Mouse (Mus musculus): ENCODE results near the gene Dicer1. TPM values are rescaled to one million over a fixed set of nuclear protein-coding genes. Genes with fewer than 3 reads are reported as not detected.

Gene Dicer1
- 10.4 and 11.2 TPM in 2 replicates for polyA plus RNA-seq (2015; fragmentation: Nextera tagmentation; extraction: Ambion mirVana)

DNA sequence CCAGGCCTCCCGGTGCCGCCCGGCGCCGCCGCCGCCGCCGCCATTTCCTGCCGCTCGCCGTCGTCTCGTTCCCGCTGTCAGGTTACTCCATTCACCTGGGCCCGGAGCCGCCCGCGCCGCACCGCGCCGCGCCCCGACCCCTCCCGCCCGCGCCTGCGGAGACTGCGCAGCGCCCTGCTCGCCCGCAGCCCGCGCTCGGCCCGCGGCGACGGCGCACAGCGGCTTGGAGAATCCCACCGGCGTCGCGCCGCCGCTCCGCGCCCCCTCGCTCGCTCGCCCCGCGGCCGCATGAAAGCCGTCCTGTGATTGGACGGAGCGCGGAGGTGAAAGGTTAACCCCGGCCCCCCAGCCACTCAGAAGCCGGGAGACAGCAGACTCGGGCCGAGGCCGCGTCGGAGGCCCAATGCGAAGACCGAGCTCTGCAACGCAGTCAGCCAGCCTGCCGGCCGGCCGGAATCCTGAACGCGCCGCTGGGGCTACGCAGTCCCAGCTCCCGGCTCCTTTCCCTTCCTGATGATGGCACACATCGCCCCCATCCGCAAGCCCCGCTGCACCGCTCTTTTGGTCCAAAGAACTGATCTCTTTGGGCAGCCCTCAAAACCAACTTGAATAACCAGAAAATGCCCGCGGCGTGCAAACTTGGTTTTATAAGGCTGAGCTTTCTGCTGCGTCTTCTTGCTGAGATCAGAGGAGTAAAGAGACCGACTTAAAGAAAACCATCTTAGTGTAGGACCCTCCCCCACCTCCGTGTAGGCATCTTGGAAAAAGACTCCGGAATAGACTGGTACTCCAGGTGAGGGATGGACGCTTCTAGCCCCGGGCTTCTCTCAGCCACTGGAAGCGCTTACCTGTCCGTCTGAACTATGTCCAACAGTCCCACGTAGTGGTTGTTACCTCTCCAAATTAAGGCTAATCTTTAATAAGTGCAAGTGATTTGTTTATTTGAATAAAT lies at the start of gene Dicer1:
Dicer1 (minus strand) TSS at position 139 of the 952 bp plus-strand sequence.
- WGBS = under 1% methylated on average over 91 of the region's 94 CpGs
- Histone ChIP-seq H3K36me3 (ENCODE audit: control insufficient read depth, insufficient read depth, low read length) (no peaks in the 10 kb centered on the region), H3K4me3 (ENCODE audit: low read length) (peak within 1 kb of the TSS; percentile 91), H3K27me3 (replicated peaks; ENCODE audit: control insufficient read depth, insufficient read depth, low read length) (no peaks in the 10 kb centered on the region), H3K4me2 (ENCODE audit: low read depth, low read length) (peak within 1 kb of the TSS; percentile 96), H3K4me1 (ENCODE audit: control insufficient read depth, insufficient read depth, low read length) (peaks cover 32% of the 10 kb centered on the region), H3K9ac (ENCODE audit: low read depth, low read length) (peak within 1 kb of the TSS; percentile 95), H3K9me3 (ENCODE audit: control insufficient read depth, low read length) (no peaks in the 10 kb centered on the region), H3K27ac (ENCODE audit: low read length) (peak within 1 kb of the TSS; percentile 93)
- ATAC-seq = peak; percentile 96

DNA sequence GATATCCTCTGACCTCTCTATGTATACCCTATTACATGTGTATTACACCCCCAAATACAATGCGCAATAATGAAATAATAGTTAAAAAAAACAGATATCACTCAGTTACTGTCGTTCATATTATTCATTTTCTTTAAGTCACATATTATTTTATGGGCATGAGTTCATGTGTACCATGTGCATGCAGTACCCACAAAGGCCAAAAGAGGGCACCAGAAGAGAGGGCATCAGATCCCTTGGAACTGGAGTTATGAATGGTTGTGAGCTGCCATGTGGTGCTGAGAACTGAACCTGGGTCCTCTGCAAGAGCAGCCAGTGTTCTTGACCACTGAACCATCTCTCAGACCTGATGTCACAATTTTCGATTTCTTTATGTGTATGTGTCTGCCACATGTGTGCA lies 47.6 kb upstream of the Dicer1 start:
- H3K9me3 ChIP-seq (ENCODE audit: control insufficient read depth, low read length) = peaks cover 4% of the 10 kb centered on the region; the same call in 1 of the 2 replicates
- WGBS = 97% methylated on average over 3 of the region's 3 CpGs
- H3K9ac ChIP-seq (ENCODE audit: low read depth, low read length) = no peak overlapping the region
- no peak for ATAC-seq
- no peak overlapping the region for H3K4me2 ChIP-seq (ENCODE audit: low read depth, low read length)
- H3K27me3 ChIP-seq (replicated peaks; ENCODE audit: control insufficient read depth, insufficient read depth, low read length) = no peaks in the 10 kb centered on the region
- H3K36me3 ChIP-seq (ENCODE audit: control insufficient read depth, insufficient read depth, low read length) = peaks cover 24% of the 10 kb centered on the region
- no peak overlapping the region for H3K4me3 ChIP-seq (ENCODE audit: low read length)
- H3K4me1 ChIP-seq (ENCODE audit: control insufficient read depth, insufficient read depth, low read length) = no peaks in the 10 kb centered on the region
- H3K27ac ChIP-seq (ENCODE audit: low read length) = no peak overlapping the region

DNA sequence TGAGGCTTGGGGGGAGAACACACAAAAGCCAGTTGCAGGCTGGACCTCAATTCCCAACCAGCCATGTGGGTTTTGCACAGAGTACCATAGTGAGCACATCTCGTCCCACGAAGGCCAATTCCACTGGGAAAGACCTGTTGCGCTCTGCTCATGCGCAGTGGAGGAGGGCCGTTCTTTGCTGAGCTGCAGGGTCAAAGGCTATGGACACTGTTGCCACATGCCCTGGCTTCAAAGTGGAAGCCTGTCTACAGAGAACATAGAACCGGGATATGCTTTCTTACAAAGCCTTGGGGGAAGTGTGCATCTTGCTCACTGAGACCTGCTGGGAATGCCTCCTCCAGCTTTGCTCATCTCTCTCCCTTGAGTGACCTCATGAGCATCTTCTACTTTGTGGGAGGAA lies 46.2 kb upstream of the Dicer1 start:
- no peak overlapping the region for H3K4me3 ChIP-seq (ENCODE audit: low read length)
- H3K9ac ChIP-seq (ENCODE audit: low read depth, low read length) = no peak overlapping the region
- H3K36me3 ChIP-seq (ENCODE audit: control insufficient read depth, insufficient read depth, low read length) = peaks cover 24% of the 10 kb centered on the region
- no peak overlapping the region for H3K4me2 ChIP-seq (ENCODE audit: low read depth, low read length)
- H3K9me3 ChIP-seq (ENCODE audit: control insufficient read depth, low read length) = peaks cover 4% of the 10 kb centered on the region; the same call in 1 of the 2 replicates
- WGBS = 98% methylated on average over 6 of the region's 6 CpGs
- H3K27ac ChIP-seq (ENCODE audit: low read length) = no peak overlapping the region
- no peaks in the 10 kb centered on the region for H3K27me3 ChIP-seq (replicated peaks; ENCODE audit: control insufficient read depth, insufficient read depth, low read length)
- ATAC-seq = no peak
- H3K4me1 ChIP-seq (ENCODE audit: control insufficient read depth, insufficient read depth, low read length) = no peaks in the 10 kb centered on the region

DNA sequence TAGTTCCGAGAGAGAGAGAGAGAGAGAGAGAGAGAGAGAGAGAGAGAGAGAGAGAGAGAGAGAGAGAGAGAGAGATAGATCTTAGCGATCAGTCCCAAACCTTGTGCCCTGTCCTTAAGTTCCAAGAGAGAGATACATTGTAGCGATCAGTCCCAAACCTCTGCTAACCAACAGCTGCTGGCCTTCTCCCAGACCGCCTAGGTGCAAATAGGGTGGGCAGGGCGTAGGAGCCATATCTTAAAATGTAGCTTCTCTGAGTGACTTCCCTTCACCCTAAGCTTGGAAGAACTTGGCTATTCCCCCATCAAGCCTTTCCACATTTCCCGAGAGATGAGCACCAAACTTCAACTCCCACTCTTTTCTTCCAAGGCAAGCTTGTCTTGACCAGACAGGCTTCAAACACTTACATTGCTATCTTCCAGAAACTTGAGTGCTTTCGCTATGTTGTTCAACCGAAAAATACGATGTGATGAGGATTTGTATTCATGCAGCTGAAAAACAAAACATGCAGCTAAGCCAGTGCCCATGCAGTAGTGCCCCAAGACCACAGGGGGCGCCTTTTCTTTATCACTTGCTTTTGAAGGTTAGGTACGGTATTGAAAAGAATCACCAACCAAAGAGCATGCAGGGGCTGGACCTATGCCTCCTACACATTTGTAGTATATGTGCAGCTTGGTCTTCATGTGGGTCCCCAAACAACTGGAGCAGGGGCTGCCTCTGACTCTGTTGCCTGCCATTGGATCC lies 45.1 kb upstream of the Dicer1 start:
- ATAC-seq = no peak
- H3K4me3 ChIP-seq (ENCODE audit: low read length) = no peak overlapping the region
- 89% methylated on average over 11 of the region's 11 CpGs for WGBS
- H3K4me1 ChIP-seq (ENCODE audit: control insufficient read depth, insufficient read depth, low read length) = no peaks in the 10 kb centered on the region
- H3K27me3 ChIP-seq (replicated peaks; ENCODE audit: control insufficient read depth, insufficient read depth, low read length) = no peaks in the 10 kb centered on the region
- peaks cover 24% of the 10 kb centered on the region for H3K36me3 ChIP-seq (ENCODE audit: control insufficient read depth, insufficient read depth, low read length)
- H3K27ac ChIP-seq (ENCODE audit: low read length) = no peak overlapping the region
- no peak overlapping the region for H3K4me2 ChIP-seq (ENCODE audit: low read depth, low read length)
- H3K9ac ChIP-seq (ENCODE audit: low read depth, low read length) = no peak overlapping the region
- peaks cover 4% of the 10 kb centered on the region; the same call in 1 of the 2 replicates for H3K9me3 ChIP-seq (ENCODE audit: control insufficient read depth, low read length)

DNA sequence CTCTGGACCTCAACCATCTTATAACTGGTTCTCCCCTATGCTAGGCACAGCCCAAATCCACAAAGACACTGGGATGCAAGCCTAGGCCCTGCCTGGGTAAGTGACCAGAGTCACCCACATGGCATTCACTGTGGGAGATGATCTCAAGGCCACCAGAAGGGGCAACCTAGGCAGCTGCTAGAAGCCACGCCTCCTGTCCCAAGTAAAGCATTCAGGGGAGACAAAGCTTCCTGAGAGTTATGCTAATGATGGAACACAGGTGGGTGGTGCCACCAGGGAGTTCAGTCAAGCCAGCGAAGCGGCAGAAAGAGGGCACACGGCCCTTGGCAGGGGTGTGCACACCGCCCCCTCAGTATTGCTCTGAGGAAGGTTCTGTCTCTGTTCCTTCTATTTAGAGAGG lies 43.2 kb upstream of the Dicer1 start:
- Histone ChIP-seq H3K36me3 (ENCODE audit: control insufficient read depth, insufficient read depth, low read length) (peaks cover 19% of the 10 kb centered on the region; the same call in 1 of the 2 replicates), H3K4me2 (ENCODE audit: low read depth, low read length) (no peak overlapping the region), H3K27me3 (replicated peaks; ENCODE audit: control insufficient read depth, insufficient read depth, low read length) (no peaks in the 10 kb centered on the region), H3K9ac (ENCODE audit: low read depth, low read length) (no peak overlapping the region), H3K4me1 (ENCODE audit: control insufficient read depth, insufficient read depth, low read length) (no peaks in the 10 kb centered on the region), H3K9me3 (ENCODE audit: control insufficient read depth, low read length) (peaks cover 4% of the 10 kb centered on the region; the same call in 1 of the 2 replicates), H3K4me3 (ENCODE audit: low read length) (no peak overlapping the region), H3K27ac (ENCODE audit: low read length) (no peak overlapping the region)
- 74% methylated on average over 5 of the region's 5 CpGs for WGBS
- no peak for ATAC-seq

DNA sequence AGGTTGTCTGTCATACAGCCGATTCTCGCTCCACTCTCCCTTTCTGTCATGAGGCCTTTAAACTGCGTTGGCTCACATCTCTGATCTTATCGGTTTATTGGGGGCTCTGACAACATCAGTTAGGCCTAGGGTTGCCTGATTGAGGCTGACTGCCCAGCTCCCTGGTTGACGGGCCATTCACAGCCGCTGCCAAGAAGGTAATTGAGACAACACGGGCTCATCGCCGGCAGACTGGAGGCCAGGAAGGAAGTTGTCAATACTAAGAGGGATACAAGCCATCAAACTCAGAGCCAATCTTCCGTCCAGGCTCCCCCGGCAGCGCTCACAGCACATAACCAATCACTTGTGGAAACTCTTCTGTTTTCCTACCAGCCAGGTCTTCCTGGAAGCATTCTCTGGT lies 41.7 kb upstream of the Dicer1 start:
- H3K4me3 ChIP-seq (ENCODE audit: low read length) = no peak overlapping the region
- no peak overlapping the region for H3K4me2 ChIP-seq (ENCODE audit: low read depth, low read length)
- no peak for ATAC-seq
- peaks cover 10% of the 10 kb centered on the region; the same call in 1 of the 2 replicates for H3K36me3 ChIP-seq (ENCODE audit: control insufficient read depth, insufficient read depth, low read length)
- H3K4me1 ChIP-seq (ENCODE audit: control insufficient read depth, insufficient read depth, low read length) = no peaks in the 10 kb centered on the region
- H3K9ac ChIP-seq (ENCODE audit: low read depth, low read length) = no peak overlapping the region
- WGBS = 53% methylated on average over 12 of the region's 12 CpGs
- no peaks in the 10 kb centered on the region for H3K9me3 ChIP-seq (ENCODE audit: control insufficient read depth, low read length)
- H3K27ac ChIP-seq (ENCODE audit: low read length) = no peak overlapping the region
- no peaks in the 10 kb centered on the region for H3K27me3 ChIP-seq (replicated peaks; ENCODE audit: control insufficient read depth, insufficient read depth, low read length)

DNA sequence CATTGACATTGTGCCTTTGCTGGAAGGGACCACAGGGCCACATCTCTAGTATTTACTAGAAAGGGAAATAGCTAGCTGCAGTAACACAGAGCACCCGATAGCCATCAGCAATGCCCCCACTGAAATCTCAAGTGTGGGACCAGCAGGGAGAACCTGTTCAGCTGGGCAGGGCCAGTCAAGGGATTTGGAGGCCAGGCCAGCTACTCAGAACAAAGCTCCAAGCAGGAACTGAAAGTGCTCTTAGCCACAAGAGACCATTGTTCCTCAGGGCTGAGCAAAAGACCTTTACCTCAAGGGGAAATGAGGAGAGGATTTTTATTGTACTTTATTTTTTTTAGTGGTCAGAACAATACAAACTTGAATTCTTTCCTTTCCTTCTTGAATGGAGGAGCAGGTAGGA lies 25.9 kb upstream of the Dicer1 start:
- ATAC-seq = no peak
- no peak overlapping the region for H3K4me3 ChIP-seq (ENCODE audit: low read length)
- no peaks in the 10 kb centered on the region for H3K9me3 ChIP-seq (ENCODE audit: control insufficient read depth, low read length)
- no peaks in the 10 kb centered on the region for H3K36me3 ChIP-seq (ENCODE audit: control insufficient read depth, insufficient read depth, low read length)
- H3K4me1 ChIP-seq (ENCODE audit: control insufficient read depth, insufficient read depth, low read length) = no peaks in the 10 kb centered on the region
- no peak overlapping the region for H3K9ac ChIP-seq (ENCODE audit: low read depth, low read length)
- H3K27me3 ChIP-seq (replicated peaks; ENCODE audit: control insufficient read depth, insufficient read depth, low read length) = no peaks in the 10 kb centered on the region
- H3K27ac ChIP-seq (ENCODE audit: low read length) = no peak overlapping the region
- no peak overlapping the region for H3K4me2 ChIP-seq (ENCODE audit: low read depth, low read length)
- 76% methylated on average over 1 of the region's 1 CpGs for WGBS

DNA sequence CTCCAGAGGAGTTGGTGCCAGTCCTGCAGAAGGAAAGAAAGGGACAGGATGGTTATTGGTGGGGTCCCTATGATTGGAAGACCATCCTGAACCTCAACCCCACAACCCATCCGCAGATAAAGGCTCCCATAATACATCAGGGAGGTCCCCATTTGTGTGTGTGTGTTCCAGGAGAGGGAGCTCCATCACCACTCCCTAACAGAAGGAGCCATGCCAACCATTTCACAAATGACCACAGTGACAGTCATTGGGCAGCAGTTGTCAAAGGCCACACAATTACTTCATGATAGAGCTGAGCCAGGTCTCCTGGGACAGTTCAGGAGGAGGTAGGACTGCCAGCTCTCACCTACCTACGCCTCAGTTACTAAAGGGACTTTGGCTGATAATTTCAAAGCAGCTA lies 20.2 kb upstream of the Dicer1 start:
- H3K4me1 ChIP-seq (ENCODE audit: control insufficient read depth, insufficient read depth, low read length) = 0 out of 2 replicates have a peak, but pooled peaks cover 3% of the 10 kb centered on the region
- no peaks in the 10 kb centered on the region for H3K27me3 ChIP-seq (replicated peaks; ENCODE audit: control insufficient read depth, insufficient read depth, low read length)
- no peaks in the 10 kb centered on the region for H3K36me3 ChIP-seq (ENCODE audit: control insufficient read depth, insufficient read depth, low read length)
- WGBS = 85% methylated on average over 2 of the region's 2 CpGs
- no peak for ATAC-seq
- no peak overlapping the region for H3K4me2 ChIP-seq (ENCODE audit: low read depth, low read length)
- no peak overlapping the region for H3K9ac ChIP-seq (ENCODE audit: low read depth, low read length)
- no peak overlapping the region for H3K27ac ChIP-seq (ENCODE audit: low read length)
- H3K4me3 ChIP-seq (ENCODE audit: low read length) = no peak overlapping the region
- H3K9me3 ChIP-seq (ENCODE audit: control insufficient read depth, low read length) = no peaks in the 10 kb centered on the region

DNA sequence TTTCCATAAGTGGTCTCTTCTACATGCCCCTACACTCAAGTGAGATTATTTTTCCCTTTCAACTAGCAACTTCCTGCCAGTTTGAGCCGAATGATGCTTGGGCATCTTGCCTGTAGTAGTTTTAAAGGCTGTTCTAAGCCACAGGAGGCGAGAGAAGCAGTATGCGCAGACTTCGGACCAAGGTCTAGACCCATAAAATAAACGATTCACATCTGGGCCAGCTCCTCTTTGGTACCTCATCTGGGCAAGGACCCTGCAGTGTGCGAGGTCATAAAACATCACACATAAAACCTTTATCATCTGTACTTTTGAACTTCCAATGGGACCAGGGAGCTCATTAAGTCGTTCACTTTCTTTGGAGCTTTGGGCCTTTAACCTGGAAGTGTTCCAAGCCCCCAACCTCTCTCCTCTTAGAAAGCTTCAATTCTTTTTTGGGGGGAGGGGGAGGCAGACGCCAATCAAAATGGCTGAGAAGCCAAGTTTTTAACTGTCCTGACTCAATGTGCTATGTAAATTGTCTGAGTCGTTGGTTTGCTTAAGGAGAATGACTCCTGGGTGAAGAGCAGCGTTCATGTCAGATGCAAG lies 17.5 kb upstream of the Dicer1 start:
- no peak overlapping the region for H3K27ac ChIP-seq (ENCODE audit: low read length)
- 53% methylated on average over 10 of the region's 10 CpGs for WGBS
- no peaks in the 10 kb centered on the region for H3K27me3 ChIP-seq (replicated peaks; ENCODE audit: control insufficient read depth, insufficient read depth, low read length)
- H3K9ac ChIP-seq (ENCODE audit: low read depth, low read length) = no peak overlapping the region
- H3K36me3 ChIP-seq (ENCODE audit: control insufficient read depth, insufficient read depth, low read length) = no peaks in the 10 kb centered on the region
- peak; percentile 90 for ATAC-seq
- no peak overlapping the region for H3K4me3 ChIP-seq (ENCODE audit: low read length)
- no peak overlapping the region for H3K4me2 ChIP-seq (ENCODE audit: low read depth, low read length)
- H3K9me3 ChIP-seq (ENCODE audit: control insufficient read depth, low read length) = no peaks in the 10 kb centered on the region
- H3K4me1 ChIP-seq (ENCODE audit: control insufficient read depth, insufficient read depth, low read length) = 0 out of 2 replicates have a peak, but pooled peaks cover 3% of the 10 kb centered on the region
